In the genomic region with DNA sequence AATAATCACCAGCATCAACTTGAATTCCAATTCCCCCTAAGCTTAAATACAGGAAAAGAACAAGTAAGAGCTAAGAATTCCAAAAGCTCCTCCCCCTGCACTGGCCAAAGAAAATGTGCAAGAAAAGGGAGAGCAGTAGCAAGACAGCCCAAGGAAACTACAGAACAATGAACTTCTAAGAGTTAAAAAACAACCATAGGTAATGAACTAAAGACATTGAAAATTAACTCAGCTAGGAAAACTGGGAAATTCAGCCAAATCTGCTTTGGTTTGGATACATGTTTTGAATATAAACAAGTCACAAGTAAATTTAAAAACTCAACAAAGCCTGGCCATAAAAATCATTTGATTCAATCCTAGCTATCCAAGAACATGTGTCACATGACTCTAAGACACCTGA, we compare ENCODE assay signal across 17 mouse cellular contexts.
DNase-seq lines count a peak whose midpoint lies in the region; TF ChIP-seq lines count a peak whose summit lies in the region.
"Had no signal": no experiment of that assay in that cellular context is flagged by ENCODE, and none has a peak within 500 bp of the region (broad histone marks: within the 10 kb centered on the region; RNA-seq: fewer than 3 reads in every experiment).

No protein-coding gene starts in this region.

- no peaks in the 10 kb centered on the region for H3K27me3 ChIP-seq in kidney, adult 2 months (replicated peaks; ENCODE audit: control insufficient read depth, insufficient read depth, low read length)
- H3K27me3 ChIP-seq: CH12.LX, Patski had no signal

- H3K4me1 ChIP-seq in kidney, adult 2 months (ENCODE audit: control insufficient read depth, insufficient read depth, low read length): peaks cover 5% of the 10 kb centered on the region; the same call in 1 of the 2 replicates

- no peak overlapping the region for H3K4me3 ChIP-seq in kidney, adult 2 months (ENCODE audit: insufficient read depth, low read depth, low read length)

- no peak overlapping the region for H3K27ac ChIP-seq in kidney, adult 2 months (ENCODE audit: insufficient read depth, low read depth, low read length)

- H3K36me3 ChIP-seq in kidney, adult 2 months (ENCODE audit: control insufficient read depth, insufficient read depth, low read length): peaks cover 18% of the 10 kb centered on the region
- H3K36me3 ChIP-seq: G1E had no signal

- TF ChIP-seq POLR2A in kidney, adult 2 months (IDR thresholded peaks at IDR 0.05; ENCODE audit: low read depth, low read length): no peak

- TF ChIP-seq CTCF in kidney, adult 2 months (conservative IDR thresholded peaks at IDR 0.05; ENCODE audit: insufficient read depth, insufficient read length, low read depth, low read length): no peak

- DNase-seq in kidney, adult 2 months: peak; percentile 51
- DNase-seq in kidney, postnatal 10 days: no peak
- DNase-seq in kidney, adult 9 months: peak; percentile 52
- no peak for DNase-seq in kidney, adult 18-20 months
- DNase-seq: adrenal gland, adult 2 months; adrenal gland, adult 8-10 months; adrenal gland, postnatal 10 days; adrenal gland, postnatal 14 days; adrenal gland, postnatal 25 days; adrenal gland, postnatal 36 days; B cell, adult 2 months; cerebellum, adult 11 months; cerebellum, adult 11-12 months; cerebellum, adult 18-20 months had no signal

Comparison
In these comparisons a context has a peak if more than half of its experiments do, and no peak if none do; other contexts are left out.
1. DNase-seq: peak in kidney, adult 2 months (single experiment) and kidney, adult 9 months (single experiment); none in kidney, postnatal 10 days (single experiment) and kidney, adult 18-20 months (single experiment).